Mouse (Mus musculus) Patski (cell line): ENCODE measurements around the gene Daw1. TPM values are rescaled to one million over a fixed set of nuclear protein-coding genes. Genes with fewer than 3 reads are reported as not detected.
A peak's percentile ranks its signal among the peaks of the same experiment; 100 is the strongest.

ENCODE experiments used
- ATAC-seq: fragments of 100-300 bp; one replicate; pipeline ENCODE4 v1.8.0; 2021
- CTCF ChIA-PET: fragments of 350-600 bp; sonication (Branson Sonifier 250); formaldehyde crosslinking; loops from one replicate; lab custom pipeline; 2022; ENCODE audit warnings: inconsistent platforms; lab: Charles Lee
- POLR2A ChIA-PET: fragments of 350-600 bp; sonication (Branson Sonifier 250); formaldehyde crosslinking; loops from one replicate; lab custom pipeline; 2022; ENCODE audit warnings: antibody characterized with exemption, inconsistent platforms; lab: Charles Lee
- DNase-seq: peaks from one replicate; pipeline ENCODE4 v3.0.0-alpha.2; 2011; ENCODE audit warnings: low read depth, low spot score
- H3K27me3 ChIP-seq: fragments of 371-371 bp; one replicate; pipeline ENCODE4 v1.5.1; 2021
- CTCF ChIP-seq: fragments of 100-300 bp; IDR thresholded peaks from one replicate; pipeline ENCODE4 v1.5.1; 2021
- in situ Hi-C: fragments of 300-500 bp; cut with MboI; formaldehyde crosslinking; loops from 3 replicates; pipeline ENCODE4 v1.11.1; 2018; ENCODE audit warnings: low pct_unique_long_range_greater_than_20kb, mixed read lengths
- polyA plus RNA-seq: library from polyadenylated mRNA; unstranded; gene quantifications from one replicate; pipeline ENCODE4 v1.2.3, GENCODE M21; 2021

Daw1 gene
- polyA plus RNA-seq, 1 experiment from 2014 or later: 0.27 TPM

GRCm38 (mm10) chr1:83138721-83139120 lies 20.8 kb upstream of the Daw1 start:
- DNase-seq (no peak), ATAC-seq (no peak)
- TF ChIP-seq CTCF: no peak
- no peaks in the 10 kb centered on the region for H3K27me3 ChIP-seq
- in situ Hi-C loops: no loop called here
- ChIA-PET CTCF (no interaction called here), POLR2A (no interaction called here)

GRCm38 (mm10) chr1:83141510-83141909 lies 18.0 kb upstream of the Daw1 start:
- ATAC-seq (no peak), DNase-seq (no peak)
- ChIA-PET POLR2A (no interaction called here), CTCF (no interaction called here)
- TF ChIP-seq CTCF: no peak
- no peaks in the 10 kb centered on the region for H3K27me3 ChIP-seq
- in situ Hi-C loops: no loop called here

- POLR2A ChIA-PET: no interaction called here
- DNase-seq: no peak
- CTCF ChIA-PET: no interaction called here
- no peaks in the 10 kb centered on the region for H3K27me3 ChIP-seq
- ATAC-seq: no peak
- no peak for TF ChIP-seq CTCF
- in situ Hi-C loops: no loop called here
These were observed 17.5 kb upstream of the Daw1 start for GRCm38 (mm10) chr1:83142055-83142454.

DNA sequence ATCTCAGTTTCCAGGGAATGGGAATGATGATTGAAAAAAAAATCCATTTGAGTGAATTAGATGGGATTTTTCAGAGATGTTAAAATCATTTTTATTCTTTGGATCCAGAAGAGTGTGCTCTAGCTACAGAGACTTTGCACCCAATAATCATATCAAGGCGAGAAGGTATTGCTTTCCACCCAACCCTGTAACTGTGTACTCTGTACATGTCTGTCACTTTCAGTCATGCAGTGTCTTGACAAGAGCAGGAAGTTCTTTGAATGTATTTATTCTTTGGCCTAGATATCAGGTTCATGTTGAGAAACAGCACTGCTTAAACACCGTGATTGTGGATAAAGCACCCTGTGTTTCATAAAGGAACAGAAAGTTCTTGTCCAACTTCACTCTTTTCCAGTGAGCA lies 13.0 kb upstream of the Daw1 start:
- no peak for TF ChIP-seq CTCF
- in situ Hi-C loops: no loop called here
- H3K27me3 ChIP-seq: no peaks in the 10 kb centered on the region
- DNase-seq (no peak), ATAC-seq (no peak)
- ChIA-PET POLR2A (no interaction called here), CTCF (interaction anchor here (1.1 kb wide), 1 partner anchor 71 kb away, joined by 3 read pairs; no protein-coding TSS in a partner anchor)

- TF ChIP-seq CTCF: peak; percentile 65
- POLR2A ChIA-PET: no interaction called here
- H3K27me3 ChIP-seq: no peaks in the 10 kb centered on the region
- ATAC-seq: no peak
- CTCF ChIA-PET: interaction anchor here (0.9 to 3.7 kb wide), 6 partner anchors 11 to 85 kb away, joined by 3 to 23 read pairs (median 6); no protein-coding TSS in a partner anchor
- DNase-seq: no peak
- in situ Hi-C loops: loop anchor here (5.0 kb wide), 1 partner anchor 68 kb away; no protein-coding TSS in a partner anchor
These were observed 9.3 kb upstream of the Daw1 start for GRCm38 (mm10) chr1:83150227-83150626.

- DNase-seq (no peak), ATAC-seq (no peak)
- CTCF ChIA-PET: interaction anchor here (0.8 to 3.7 kb wide), 3 partner anchors 21 to 88 kb away, joined by 3 to 23 read pairs (median 3); no protein-coding TSS in a partner anchor
- TF ChIP-seq CTCF: no peak
- in situ Hi-C loops: loop anchor here (5.0 kb wide), 1 partner anchor 71 kb away; no protein-coding TSS in a partner anchor
- no peaks in the 10 kb centered on the region for H3K27me3 ChIP-seq
- POLR2A ChIA-PET: no interaction called here
These were observed 6.6 kb upstream of the Daw1 start for GRCm38 (mm10) chr1:83152961-83153360.

DNA sequence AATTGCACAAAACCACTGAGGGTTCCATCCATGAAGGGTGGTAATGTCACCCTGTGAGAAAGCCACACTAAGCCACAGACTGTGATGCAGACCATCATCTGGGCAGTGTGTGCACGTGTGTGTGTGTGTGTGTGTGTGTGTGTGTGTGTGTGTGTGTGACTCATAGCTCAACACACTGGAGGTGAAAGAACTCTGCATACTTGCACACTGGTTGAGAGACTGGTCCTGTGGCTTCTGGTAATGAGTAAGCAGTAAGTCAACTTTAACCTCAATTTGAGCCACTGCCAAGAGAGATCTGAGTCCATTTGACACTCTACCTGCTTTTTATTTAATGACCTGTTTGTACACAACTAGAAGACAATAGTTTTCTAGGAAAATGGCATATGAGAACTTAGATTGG lies 2.7 kb upstream of the Daw1 start:
- ChIA-PET POLR2A (no interaction called here), CTCF (no interaction called here)
- H3K27me3 ChIP-seq: no peaks in the 10 kb centered on the region
- no peak for TF ChIP-seq CTCF
- in situ Hi-C loops: no loop called here
- ATAC-seq (no peak), DNase-seq (no peak)

DNA sequence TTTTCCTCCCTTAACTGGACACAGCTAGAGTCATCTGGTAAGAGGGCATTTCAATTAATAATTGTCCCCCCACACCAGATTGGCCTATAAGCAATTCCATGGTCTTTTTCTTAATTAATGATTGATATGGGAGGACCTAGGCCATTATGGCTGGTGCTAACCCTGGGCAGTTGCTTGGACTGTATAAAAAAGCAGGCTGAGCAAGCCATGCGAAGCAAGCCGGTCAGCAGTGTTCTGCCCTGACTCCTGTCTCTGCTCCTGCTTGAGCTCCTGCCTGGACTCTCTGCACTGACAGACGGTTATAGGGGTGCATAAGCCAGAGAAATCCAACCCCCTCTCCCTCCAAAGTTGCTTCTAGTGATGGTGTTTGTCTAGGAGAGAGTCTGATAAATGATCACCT lies 2.1 kb downstream of the Daw1 start:
- no peak for TF ChIP-seq CTCF
- in situ Hi-C loops: no loop called here
- H3K27me3 ChIP-seq: no peaks in the 10 kb centered on the region
- ChIA-PET POLR2A (no interaction called here), CTCF (interaction anchor here (1.3 to 1.6 kb wide), 2 partner anchors 11 to 97 kb away, joined by 3 to 4 read pairs; no protein-coding TSS in a partner anchor)
- ATAC-seq: no peak
- DNase-seq: no peak

DNA sequence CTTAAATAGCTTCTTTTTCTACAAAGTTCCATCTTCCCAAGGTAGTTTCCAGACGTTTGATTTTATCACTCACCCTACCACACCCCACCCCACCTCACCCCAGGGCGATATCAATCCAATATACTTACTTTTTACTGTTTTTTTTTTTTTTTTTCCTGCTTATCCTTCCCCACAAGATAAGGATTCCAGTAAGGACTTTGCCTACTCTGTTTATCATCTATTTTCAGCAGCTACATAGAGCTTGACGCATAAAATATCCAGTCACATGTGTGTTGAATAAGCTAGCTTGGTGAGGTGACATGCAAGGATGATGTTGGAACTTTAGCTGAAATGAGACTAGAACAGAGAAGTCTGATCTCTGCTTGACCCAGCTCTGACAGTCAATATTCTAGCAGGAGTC lies 4.5 kb downstream of the Daw1 start:
- in situ Hi-C loops: no loop called here
- TF ChIP-seq CTCF: no peak
- no peaks in the 10 kb centered on the region for H3K27me3 ChIP-seq
- ATAC-seq: no peak
- ChIA-PET POLR2A (no interaction called here), CTCF (interaction anchor here (1.7 kb wide), 1 partner anchor 9 kb away, joined by 6 read pairs; no protein-coding TSS in a partner anchor)
- DNase-seq: no peak

GRCm38 (mm10) chr1:83169158-83169557 lies 9.6 kb downstream of the Daw1 start:
- POLR2A ChIA-PET: no interaction called here
- in situ Hi-C loops: no loop called here
- no peak for TF ChIP-seq CTCF
- no peaks in the 10 kb centered on the region for H3K27me3 ChIP-seq
- CTCF ChIA-PET: interaction anchor here (0.7 to 2.0 kb wide), 3 partner anchors 12 to 182 kb away, joined by 3 to 9 read pairs (median 4); no protein-coding TSS in a partner anchor
- no peak for ATAC-seq
- no peak for DNase-seq

- ATAC-seq (no peak), DNase-seq (no peak)
- in situ Hi-C loops: no loop called here
- ChIA-PET CTCF (no interaction called here), POLR2A (no interaction called here)
- H3K27me3 ChIP-seq: no peaks in the 10 kb centered on the region
- TF ChIP-seq CTCF: no peak
These were observed 16.4 kb downstream of the Daw1 start for GRCm38 (mm10) chr1:83175985-83176384.
